Mouse (Mus musculus) central nervous system, embryonic 14 days (tissue): ENCODE data around the gene Nlgn2. TPM values are rescaled to one million over a fixed set of nuclear protein-coding genes. Genes with fewer than 3 reads are reported as not detected.

Experiments used
- polyA plus RNA-seq: library from polyadenylated mRNA; depleted of rRNA; stranded (reverse); fragments of >200 nt; gene quantifications from 2 replicates; pipeline ENCODE4 v1.2.3, GENCODE M21; 2012; rRNA removed

The Nlgn2 gene
- polyA plus RNA-seq = 125 and 136 TPM in 2 replicates

GRCm38 (mm10) chr11:69837604-69837951, at the start of gene Nlgn2:
TSS of gene Nlgn2 (minus strand) at chr11:69837784.

GRCm38 (mm10) chr11:69880853-69881603, 43.4 kb upstream of the Nlgn2 start, which contains the start of gene Kctd11:
TSS of gene Kctd11 (minus strand) at chr11:69881406.

GRCm38 (mm10) chr11:69877878-69878277, 40.3 kb upstream of the Nlgn2 start, which contains the start of gene Tmem95:
TSS of gene Tmem95 (minus strand) at chr11:69878018.

GRCm38 (mm10) chr11:69858113-69858998, 20.8 kb upstream of the Nlgn2 start, which contains the start of gene Tnk1:
TSS of gene Tnk1 (minus strand) at chr11:69858730.

GRCm38 (mm10) chr11:69846198-69846680, 8.7 kb upstream of the Nlgn2 start, which contains the start of gene Plscr3:
TSS of gene Plscr3 (plus strand) at chr11:69846376.

GRCm38 (mm10) chr11:69837952-69838713, 549 bp upstream of the Nlgn2 start, which contains the start of gene Tmem256:
TSS of gene Tmem256 (plus strand) at chr11:69838514.

GRCm38 (mm10) chr11:69822080-69822479, 15.5 kb downstream of the Nlgn2 start, which contains the start of gene Spem1:
TSS of gene Spem1 (minus strand) at chr11:69822180.

GRCm38 (mm10) chr11:69818365-69818764, 19.2 kb downstream of the Nlgn2 start, which contains the start of gene Spem2:
TSS of gene Spem2 (minus strand) at chr11:69818465.

GRCm38 (mm10) chr11:69815155-69815554, 22.4 kb downstream of the Nlgn2 start, which contains the start of gene Gm39566:
TSS of gene Gm39566 (minus strand) at chr11:69815298.

GRCm38 (mm10) chr11:69804972-69805909, 32.3 kb downstream of the Nlgn2 start, which contains the start of gene Tmem102:
TSS of gene Tmem102 (minus strand) at chr11:69805624.

GRCm38 (mm10) chr11:69801379-69801977, 36.1 kb downstream of the Nlgn2 start, which contains the start of gene Fgf11:
TSS of gene Fgf11 (minus strand) at chr11:69801857.

GRCm38 (mm10) chr11:69795168-69795982, 42.2 kb downstream of the Nlgn2 start, which contains the start of gene Chrnb1:
TSS of gene Chrnb1 (minus strand) at chr11:69795943.

Other genes with a start within 250 kb of the Nlgn2 start
- gene Atp1b2, start 231.8 kb downstream of the Nlgn2 start, polyA plus RNA-seq = 47.1 and 54.8 TPM in 2 replicates
- gene Shbg, start 219.9 kb downstream of the Nlgn2 start, polyA plus RNA-seq = not detected in 2 replicates
- 18.7 and 19.4 TPM in 2 replicates for gene Sat2, start 215.8 kb downstream of the Nlgn2 start, polyA plus RNA-seq
- 144 and 164 TPM in 2 replicates for gene Fxr2, start 204.8 kb downstream of the Nlgn2 start, polyA plus RNA-seq
- gene Sox15, start 182.5 kb downstream of the Nlgn2 start, polyA plus RNA-seq = 0.12 and 0.38 TPM in 2 replicates
- 132 and 137 TPM in 2 replicates for gene Mpdu1, start 175.1 kb downstream of the Nlgn2 start, polyA plus RNA-seq
- gene Cd68, start 171.6 kb downstream of the Nlgn2 start, polyA plus RNA-seq = 9.8 and 10.6 TPM in 2 replicates
- 922 and 1,086 TPM in 2 replicates for gene Eif4a1, start 165.4 kb downstream of the Nlgn2 start, polyA plus RNA-seq
- 152 and 154 TPM in 2 replicates for gene Senp3, start 155.7 kb downstream of the Nlgn2 start, polyA plus RNA-seq
- 0.74 and 1.5 TPM in 2 replicates for gene Tnfsf13, start 152.0 kb downstream of the Nlgn2 start, polyA plus RNA-seq
- 4.1 and 8.2 TPM in 2 replicates for gene Tnfsf12, start 141.9 kb downstream of the Nlgn2 start, polyA plus RNA-seq
- gene Tnfsfm13, start 141.7 kb downstream of the Nlgn2 start, polyA plus RNA-seq = 1.3 and 2.6 TPM in 2 replicates
- gene Polr2a, start 79.1 kb downstream of the Nlgn2 start, polyA plus RNA-seq = 59.4 and 63.8 TPM in 2 replicates
- gene Slc35g3, start 75.8 kb downstream of the Nlgn2 start, polyA plus RNA-seq = 0.84 and 1.1 TPM in 2 replicates
- gene Zbtb4, start 71.9 kb downstream of the Nlgn2 start, polyA plus RNA-seq = 9.7 and 10.8 TPM in 2 replicates
- gene Chrnb1, start 41.8 kb downstream of the Nlgn2 start, polyA plus RNA-seq = 2.9 and 12.3 TPM in 2 replicates
- gene Fgf11, start 35.9 kb downstream of the Nlgn2 start, polyA plus RNA-seq = 20.0 and 20.9 TPM in 2 replicates
- 0.17 and 0.46 TPM in 2 replicates for gene Tmem102, start 32.2 kb downstream of the Nlgn2 start, polyA plus RNA-seq
- gene Gm39566, start 22.5 kb downstream of the Nlgn2 start, polyA plus RNA-seq = not detected in 2 replicates
- gene Spem2, start 19.3 kb downstream of the Nlgn2 start, polyA plus RNA-seq = not detected in 2 replicates
- gene Spem1, start 15.6 kb downstream of the Nlgn2 start, polyA plus RNA-seq = 1.5 and 2.1 TPM in 2 replicates
- 203 and 228 TPM in 2 replicates for gene Tmem256, start 730 bp upstream of the Nlgn2 start, polyA plus RNA-seq
- 98.8 and 111 TPM in 2 replicates for gene Plscr3, start 8.6 kb upstream of the Nlgn2 start, polyA plus RNA-seq
- 0.05 and 0.81 TPM in 2 replicates for gene Tnk1, start 20.9 kb upstream of the Nlgn2 start, polyA plus RNA-seq
- gene Tmem95, start 40.2 kb upstream of the Nlgn2 start, polyA plus RNA-seq = not detected in 2 replicates
- 1.7 and 2.3 TPM in 2 replicates for gene Kctd11, start 43.6 kb upstream of the Nlgn2 start, polyA plus RNA-seq
- 0.90 and 1.4 TPM in 2 replicates for gene Acap1, start 57.8 kb upstream of the Nlgn2 start, polyA plus RNA-seq
- 11.9 and 13.9 TPM in 2 replicates for gene 2810408A11Rik, start 63.2 kb upstream of the Nlgn2 start, polyA plus RNA-seq
- 113 and 134 TPM in 2 replicates for gene Neurl4, start 63.3 kb upstream of the Nlgn2 start, polyA plus RNA-seq
- 100 and 101 TPM in 2 replicates for gene Gps2, start 76.1 kb upstream of the Nlgn2 start, polyA plus RNA-seq
- 830 and 831 TPM in 2 replicates for gene Eif5a, start 84.2 kb upstream of the Nlgn2 start, polyA plus RNA-seq
- 43.9 and 49.9 TPM in 2 replicates for gene Ybx2, start 98.0 kb upstream of the Nlgn2 start, polyA plus RNA-seq
- 9.7 and 10.0 TPM in 2 replicates for gene Slc2a4, start 110.4 kb upstream of the Nlgn2 start, polyA plus RNA-seq
- 0.27 and 3.1 TPM in 2 replicates for gene Cldn7, start 127.0 kb upstream of the Nlgn2 start, polyA plus RNA-seq
- 101 and 111 TPM in 2 replicates for gene Ctdnep1, start 143.4 kb upstream of the Nlgn2 start, polyA plus RNA-seq
- 127 and 144 TPM in 2 replicates for gene Elp5, start 144.7 kb upstream of the Nlgn2 start, polyA plus RNA-seq
- 521 and 610 TPM in 2 replicates for gene Gabarap, start 153.4 kb upstream of the Nlgn2 start, polyA plus RNA-seq
- 60.2 and 65.1 TPM in 2 replicates for gene Phf23, start 158.0 kb upstream of the Nlgn2 start, polyA plus RNA-seq
- 42.8 and 47.8 TPM in 2 replicates for gene Dvl2, start 162.8 kb upstream of the Nlgn2 start, polyA plus RNA-seq
- 45.6 and 50.3 TPM in 2 replicates for gene Acadvl, start 177.6 kb upstream of the Nlgn2 start, polyA plus RNA-seq
- gene Dlg4, start 179.2 kb upstream of the Nlgn2 start, polyA plus RNA-seq = 202 and 211 TPM in 2 replicates
- gene Asgr1, start 216.3 kb upstream of the Nlgn2 start, polyA plus RNA-seq = 2.0 and 2.2 TPM in 2 replicates